ENCODE assay signal across 10 mouse cellular contexts in the genomic region with DNA sequence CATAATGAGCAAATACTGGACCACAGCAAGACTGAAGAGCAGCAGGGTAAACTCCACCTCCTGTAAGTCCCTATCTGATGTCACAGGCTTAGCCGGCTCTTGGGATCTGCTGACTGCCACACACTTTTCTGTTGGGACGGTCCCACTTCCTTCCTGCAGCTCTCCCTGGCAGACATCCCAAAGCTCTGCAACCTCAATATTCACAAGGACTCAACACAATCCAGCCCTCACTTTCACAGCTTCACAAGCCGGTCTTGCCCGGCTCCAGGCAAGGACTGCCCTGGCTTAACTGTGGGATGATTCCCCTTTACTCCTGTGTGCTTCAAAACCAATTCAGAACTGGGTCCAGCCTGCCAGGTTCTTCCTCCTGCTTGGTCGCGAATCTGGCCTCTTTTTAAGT. TPM values are rescaled to one million over a fixed set of nuclear protein-coding genes. Genes with fewer than 3 reads are reported as not detected.
DNase-seq lines count a peak whose midpoint lies in the region; ATAC-seq lines count a peak whose summit lies in the region.
"Had no signal": no experiment of that assay in that cellular context is flagged by ENCODE, and none has a peak within 500 bp of the region (broad histone marks: within the 10 kb centered on the region; RNA-seq: fewer than 3 reads in every experiment).

No protein-coding gene starts in this region.

- 0 out of 2 replicates have a peak, but pooled peaks cover 4% of the 10 kb centered on the region for H3K9me3 ChIP-seq in limb, embryonic 13.5 days
- no peaks in the 10 kb centered on the region for H3K9me3 ChIP-seq in limb, embryonic 10.5 days (replicated peaks)
- no peaks in the 10 kb centered on the region for H3K9me3 ChIP-seq in stomach, embryonic 15.5 days
- no peaks in the 10 kb centered on the region for H3K9me3 ChIP-seq in forebrain, embryonic 13.5 days (replicated peaks)
- H3K9me3 ChIP-seq: forebrain, embryonic 12.5 days had no signal

- H3K36me3 ChIP-seq in limb, embryonic 13.5 days = peaks cover 6% of the 10 kb centered on the region; the same call in 1 of the 2 replicates
- H3K36me3 ChIP-seq in limb, embryonic 10.5 days = peaks cover 15% of the 10 kb centered on the region
- no peaks in the 10 kb centered on the region for H3K36me3 ChIP-seq in stomach, embryonic 15.5 days
- H3K36me3 ChIP-seq in forebrain, embryonic 13.5 days (ENCODE audit: poor library complexity, severe bottlenecking) = no peaks in the 10 kb centered on the region
- H3K36me3 ChIP-seq: forebrain, embryonic 12.5 days; neural tube, embryonic 12.5 days had no signal

- no peak overlapping the region for H3K4me2 ChIP-seq in limb, embryonic 13.5 days (replicated peaks)
- H3K4me2 ChIP-seq in stomach, embryonic 15.5 days = no peak overlapping the region
- no peak overlapping the region for H3K4me2 ChIP-seq in forebrain, embryonic 13.5 days
- H3K4me2 ChIP-seq: forebrain, embryonic 12.5 days; neural tube, embryonic 12.5 days had no signal

- H3K27ac ChIP-seq in limb, embryonic 13.5 days = peak overlapping the region; percentile 6; the same call in 1 of the 2 replicates
- no peak overlapping the region for H3K27ac ChIP-seq in limb, embryonic 10.5 days
- peak overlapping the region; percentile 1; the same call in 1 of the 2 replicates for H3K27ac ChIP-seq in stomach, embryonic 15.5 days
- H3K27ac ChIP-seq in forebrain, embryonic 13.5 days = no peak overlapping the region
- H3K27ac ChIP-seq: forebrain, embryonic 12.5 days; neural tube, embryonic 12.5 days had no signal

- peaks cover 15% of the 10 kb centered on the region for H3K4me1 ChIP-seq in limb, embryonic 13.5 days
- H3K4me1 ChIP-seq in limb, embryonic 10.5 days = no peaks in the 10 kb centered on the region
- H3K4me1 ChIP-seq in stomach, embryonic 15.5 days = 0 out of 2 replicates have a peak, but pooled peaks cover 6% of the 10 kb centered on the region
- H3K4me1 ChIP-seq in forebrain, embryonic 13.5 days = peaks cover 14% of the 10 kb centered on the region
- H3K4me1 ChIP-seq: neural tube, embryonic 12.5 days had no signal

- DNase-seq in limb, embryonic 10.5 days (ENCODE audit: low spot score) = no peak
- peak; percentile 55 for DNase-seq in heart, adult 8-10 months (ENCODE audit: low spot score)
- DNase-seq in kidney, postnatal 36 days = peak; percentile 51 to 62
- no peak for DNase-seq in cerebellum, adult 9-11 months
- DNase-seq in left cerebral cortex, adult 8-10 months (ENCODE audit: low spot score in 2 of 2) = no peak

- ATAC-seq in limb, embryonic 13.5 days (ENCODE audit: low FRiP score, low read depth) = no peak; the same call in 1 of the 2 replicates
- peak; percentile 43; the same call in 1 of the 2 replicates for ATAC-seq in stomach, embryonic 15.5 days (ENCODE audit: insufficient read depth, low FRiP score, low read depth)
- no peak for ATAC-seq in forebrain, embryonic 13.5 days

- 35% methylated on average over 6 of the region's 6 CpGs for whole genome bisulfite sequencing in limb, embryonic 13.5 days
- 48% methylated on average over 6 of the region's 6 CpGs for WGBS in limb, embryonic 10.5 days
- WGBS in stomach, embryonic 15.5 days = 38% methylated on average over 6 of the region's 6 CpGs
- WGBS in forebrain, embryonic 13.5 days = 16% methylated on average over 6 of the region's 6 CpGs

- H3K9ac ChIP-seq in limb, embryonic 13.5 days = peak overlapping the region; percentile 25; the same call in 1 of the 2 replicates
- H3K9ac ChIP-seq in stomach, embryonic 15.5 days = no peak overlapping the region
- H3K9ac ChIP-seq in forebrain, embryonic 13.5 days = no peak overlapping the region
- H3K9ac ChIP-seq: forebrain, embryonic 12.5 days; neural tube, embryonic 12.5 days had no signal

- H3K27me3 ChIP-seq in limb, embryonic 13.5 days = no peaks in the 10 kb centered on the region
- no peaks in the 10 kb centered on the region for H3K27me3 ChIP-seq in limb, embryonic 10.5 days (ENCODE audit: low read depth, poor library complexity, severe bottlenecking)
- H3K27me3 ChIP-seq in stomach, embryonic 15.5 days (replicated peaks) = no peaks in the 10 kb centered on the region
- no peaks in the 10 kb centered on the region for H3K27me3 ChIP-seq in forebrain, embryonic 13.5 days
- H3K27me3 ChIP-seq: forebrain, embryonic 12.5 days; neural tube, embryonic 12.5 days had no signal

- no peak overlapping the region for H3K4me3 ChIP-seq in limb, embryonic 13.5 days
- H3K4me3 ChIP-seq in limb, embryonic 10.5 days = no peak overlapping the region
- no peak overlapping the region for H3K4me3 ChIP-seq in stomach, embryonic 15.5 days (replicated peaks)
- no peak overlapping the region for H3K4me3 ChIP-seq in forebrain, embryonic 13.5 days
- H3K4me3 ChIP-seq: forebrain, embryonic 12.5 days; neural tube, embryonic 12.5 days had no signal

RNA-seq across cellular contexts. Expression of gene Evi5, which starts 21.1 kb away (rescaled TPM):
- 86.8 and 88.5 TPM in 2 replicates for polyA plus RNA-seq in limb, embryonic 13.5 days (2015; fragmentation: Nextera tagmentation; extraction: Ambion mirVana)
- polyA plus RNA-seq in limb, embryonic 10.5 days (2016; fragmentation: Nextera tagmentation; extraction: Ambion mirVana) = 61.2 and 61.8 TPM in 2 replicates
- total RNA-seq in heart, adult 8-10 months (2022) = 10 to 100 TPM; 16.6 to 21.1 (median 19.0) TPM
- polyA plus RNA-seq in stomach, embryonic 15.5 days (2015; fragmentation: Nextera tagmentation; extraction: Ambion mirVana) = 65.3 and 73.0 TPM in 2 replicates
- 10 to 100 TPM; 77.1 to 86.4 (median 78.8) TPM for total RNA-seq in left cerebral cortex, adult 8-10 months (2022)
- 46.5 and 51.7 TPM in 2 replicates for polyA plus RNA-seq in forebrain, embryonic 13.5 days (2015; fragmentation: Nextera tagmentation; extraction: Ambion mirVana)

RNA-seq across cellular contexts. Expression of gene Ube2d2b, which starts 23.9 kb away (rescaled TPM):
- polyA plus RNA-seq in limb, embryonic 13.5 days (2015; fragmentation: Nextera tagmentation; extraction: Ambion mirVana) = 0.14 and 0.17 TPM in 2 replicates
- polyA plus RNA-seq in limb, embryonic 10.5 days (2016; fragmentation: Nextera tagmentation; extraction: Ambion mirVana) = 0.11 and 0.40 TPM in 2 replicates
- total RNA-seq in heart, adult 8-10 months (2022) = not detected
- 0.21 and 0.22 TPM in 2 replicates for polyA plus RNA-seq in stomach, embryonic 15.5 days (2015; fragmentation: Nextera tagmentation; extraction: Ambion mirVana)
- total RNA-seq in left cerebral cortex, adult 8-10 months (2022) = not detected
- polyA plus RNA-seq in forebrain, embryonic 13.5 days (2015; fragmentation: Nextera tagmentation; extraction: Ambion mirVana) = 0.15 and 0.24 TPM in 2 replicates

RNA-seq across cellular contexts. Expression of gene Rpl5, which starts 46.5 kb away (rescaled TPM):
- 75.5 and 79.7 TPM in 2 replicates for polyA plus RNA-seq in limb, embryonic 13.5 days (2015; fragmentation: Nextera tagmentation; extraction: Ambion mirVana)
- 94.0 and 96.0 TPM in 2 replicates for polyA plus RNA-seq in limb, embryonic 10.5 days (2016; fragmentation: Nextera tagmentation; extraction: Ambion mirVana)
- total RNA-seq in heart, adult 8-10 months (2022) = 10 to 100 TPM; 24.1 to 35.4 (median 32.1) TPM
- polyA plus RNA-seq in stomach, embryonic 15.5 days (2015; fragmentation: Nextera tagmentation; extraction: Ambion mirVana) = 73.7 and 75.9 TPM in 2 replicates
- 10 to 100 TPM; 52.8 to 63.6 (median 62.2) TPM for total RNA-seq in left cerebral cortex, adult 8-10 months (2022)
- polyA plus RNA-seq in forebrain, embryonic 13.5 days (2015; fragmentation: Nextera tagmentation; extraction: Ambion mirVana) = 76.0 and 78.1 TPM in 2 replicates

Comparison
In these comparisons a context has a peak if more than half of its experiments do, and no peak if none do; other contexts are left out.
1. H3K27ac ChIP-seq: peak in limb, embryonic 13.5 days (single experiment) and stomach, embryonic 15.5 days (single experiment); none in limb, embryonic 10.5 days (single experiment) and forebrain, embryonic 13.5 days (single experiment).
2. DNase-seq: peak in heart, adult 8-10 months (single experiment) and kidney, postnatal 36 days (2 of 2); none in limb, embryonic 10.5 days (single experiment), cerebellum, adult 9-11 months (single experiment) and left cerebral cortex, adult 8-10 months (0 of 2).